Mouse (Mus musculus) brain, embryonic 14.5 days (tissue): Measurements from ENCODE around the gene Enpp6. TPM values are rescaled to one million over a fixed set of nuclear protein-coding genes. Genes with fewer than 3 reads are reported as not detected.
"Not testable (repeated sequence)": the region's sequence is repeated elsewhere in the genome, so short reads cannot be mapped to it uniquely, and the experiment has no call there.

Experiments
- DNase-seq: peaks from one replicate; pipeline ENCODE4 v3.0.0-alpha.2; 2011; ENCODE audit warnings: low read depth
- CTCF ChIP-seq: fragments of 200-500 bp; IDR thresholded peaks from 2 replicates; pipeline ENCODE4 v1.5.1; 2012; ENCODE audit warnings: inconsistent platforms, mild to moderate bottlenecking, moderate library complexity, borderline replicate concordance; ENCODE audit not compliant: insufficient read depth, insufficient read length; ENCODE audit errors: extremely low read depth
- POLR2A ChIP-seq: fragments of 200-500 bp; IDR thresholded peaks from 2 replicates; pipeline ENCODE4 v1.6.1; 2012; ENCODE audit warnings: mild to moderate bottlenecking, inconsistent platforms, borderline replicate concordance; ENCODE audit not compliant: poor library complexity, insufficient read depth, insufficient read length, severe bottlenecking; ENCODE audit errors: extremely low read depth
- polyA plus RNA-seq: library from polyadenylated mRNA; depleted of rRNA; stranded (reverse); fragments of >200 nt; gene quantifications from 2 replicates; pipeline ENCODE4 v1.2.3, GENCODE M21; 2012

Gene Enpp6
- polyA plus RNA-seq, 1 experiment, result 0.51 TPM

- no peak for DNase-seq
- TF ChIP-seq CTCF (no peak), POLR2A (no peak)
These were observed 49.8 kb downstream of the Enpp6 start for GRCm38 (mm10) chr8:47036501-47036900.

- DNase-seq, result no peak
- TF ChIP-seq CTCF (no peak), POLR2A (no peak)
These were observed 50.7 kb downstream of the Enpp6 start for GRCm38 (mm10) chr8:47037405-47037804.

- DNase-seq, result not testable (repeated sequence)
These were observed 53.5 kb downstream of the Enpp6 start for GRCm38 (mm10) chr8:47040215-47040614.

GRCm38 (mm10) chr8:47046340-47046739 lies 59.7 kb downstream of the Enpp6 start:
- no peak for TF ChIP-seq CTCF
- no peak for TF ChIP-seq POLR2A

GRCm38 (mm10) chr8:47047146-47047545 lies 60.5 kb downstream of the Enpp6 start:
- no peak for DNase-seq
- TF ChIP-seq POLR2A, result no peak
- TF ChIP-seq CTCF, result no peak

More at GRCm38 (mm10) chr8:47046340-47046739, 59.7 kb downstream of the Enpp6 start:
- no peak for DNase-seq

GRCm38 (mm10) chr8:47048584-47048983 lies 61.9 kb downstream of the Enpp6 start:
- TF ChIP-seq CTCF (no peak), POLR2A (no peak)
- DNase-seq, result no peak

- DNase-seq, result no peak
- TF ChIP-seq POLR2A (no peak), CTCF (no peak)
These were observed 66.0 kb downstream of the Enpp6 start for GRCm38 (mm10) chr8:47052643-47053042.

GRCm38 (mm10) chr8:47056086-47056485 lies 69.4 kb downstream of the Enpp6 start:
- DNase-seq, result no peak
- no peak for TF ChIP-seq POLR2A
- TF ChIP-seq CTCF, result no peak

GRCm38 (mm10) chr8:47058526-47058925 lies 71.8 kb downstream of the Enpp6 start:
- no peak for DNase-seq
- TF ChIP-seq CTCF (no peak), POLR2A (no peak)

GRCm38 (mm10) chr8:47058971-47059370 lies 72.3 kb downstream of the Enpp6 start:
- no peak for DNase-seq
- TF ChIP-seq POLR2A (no peak), CTCF (no peak)

GRCm38 (mm10) chr8:47061105-47061720 lies 74.5 kb downstream of the Enpp6 start:
- TF ChIP-seq CTCF (no peak), POLR2A (no peak)

GRCm38 (mm10) chr8:47067121-47067520 lies 80.4 kb downstream of the Enpp6 start:
- peak; percentile 32 for DNase-seq
- no peak for TF ChIP-seq CTCF
- TF ChIP-seq POLR2A, result no peak

More at GRCm38 (mm10) chr8:47061105-47061720, 74.5 kb downstream of the Enpp6 start:
- DNase-seq, result no peak
